Mouse (Mus musculus) kidney, postnatal 36 days (tissue): ENCODE results near the gene Samd7.
A peak's percentile ranks its signal among the peaks of the same experiment; 100 is the strongest.

ENCODE experiments used
- DNase-seq, 2 experiments: peaks; one replicate each; pipeline ENCODE4 v3.0.0; 2021 to 2022; ENCODE audit warnings: mixed read lengths in 2 of 2

The Samd7 gene

GRCm38 (mm10) chr3:30746006-30746405 lies at the start of gene Samd7:
TSS of gene Samd7 (plus strand) at chr3:30746293.
- no peak for DNase-seq

GRCm38 (mm10) chr3:30696346-30696745 lies 49.7 kb upstream of the Samd7 start:
- DNase-seq = peak; percentile 83 to 88

- no peak for DNase-seq
These were observed 48.2 kb upstream of the Samd7 start for GRCm38 (mm10) chr3:30697891-30698290.

GRCm38 (mm10) chr3:30699711-30700505 lies 46.2 kb upstream of the Samd7 start, which contains the start of gene Lrrc31:
TSS of gene Lrrc31 (minus strand) at chr3:30699843.
- peak in 1 of 2 experiments; percentile 17 for DNase-seq

GRCm38 (mm10) chr3:30705977-30706376 lies 40.1 kb upstream of the Samd7 start:
- DNase-seq = no peak

- DNase-seq = no peak
These were observed 39.3 kb upstream of the Samd7 start for GRCm38 (mm10) chr3:30706614-30707276.

- DNase-seq = peak; percentile 48 to 61
These were observed 35.9 kb upstream of the Samd7 start for GRCm38 (mm10) chr3:30710191-30710590.

GRCm38 (mm10) chr3:30713334-30713733 lies 32.8 kb upstream of the Samd7 start:
- DNase-seq = peak; percentile 14 to 56

- DNase-seq = no peak
These were observed 27.4 kb upstream of the Samd7 start for GRCm38 (mm10) chr3:30718649-30719048.

- no peak for DNase-seq
These were observed 24.1 kb upstream of the Samd7 start for GRCm38 (mm10) chr3:30722036-30722435.

- no peak for DNase-seq
These were observed 23.6 kb upstream of the Samd7 start for GRCm38 (mm10) chr3:30722461-30722860.

GRCm38 (mm10) chr3:30723179-30723578 lies 22.9 kb upstream of the Samd7 start:
- DNase-seq = no peak

- DNase-seq = no peak
These were observed 21.8 kb upstream of the Samd7 start for GRCm38 (mm10) chr3:30724105-30724824.

GRCm38 (mm10) chr3:30724848-30725465 lies 21.1 kb upstream of the Samd7 start:
- DNase-seq = peak; percentile 21 to 37

GRCm38 (mm10) chr3:30725514-30725913 lies 20.6 kb upstream of the Samd7 start:
- peak in 1 of 2 experiments; percentile 63 for DNase-seq

- no peak for DNase-seq
These were observed 18.9 kb upstream of the Samd7 start for GRCm38 (mm10) chr3:30727209-30727608.

- DNase-seq = no peak
These were observed 17.0 kb upstream of the Samd7 start for GRCm38 (mm10) chr3:30729046-30729445.

- no peak for DNase-seq
These were observed 9.3 kb upstream of the Samd7 start for GRCm38 (mm10) chr3:30736809-30737208.

GRCm38 (mm10) chr3:30741306-30741705 lies 4.8 kb upstream of the Samd7 start:
- peak; percentile 88 to 89 for DNase-seq

- no peak for DNase-seq
These were observed 3.2 kb upstream of the Samd7 start for GRCm38 (mm10) chr3:30742891-30743290.

- no peak for DNase-seq
These were observed 2.2 kb downstream of the Samd7 start for GRCm38 (mm10) chr3:30748316-30748715.

- DNase-seq = no peak
These were observed 8.6 kb downstream of the Samd7 start for GRCm38 (mm10) chr3:30754696-30755095.

GRCm38 (mm10) chr3:30764877-30765276 lies 18.8 kb downstream of the Samd7 start:
- DNase-seq = no peak
